Mouse (Mus musculus) layer of hippocampus, adult 18-20 months (tissue): Measurements from ENCODE around the gene Gm21095. TPM values are rescaled to one million over a fixed set of nuclear protein-coding genes. Genes with fewer than 3 reads are reported as not detected.
"Not testable (repeated sequence)": the region's sequence is repeated elsewhere in the genome, so short reads cannot be mapped to it uniquely, and the experiment has no call there.

Experiments
- DNase-seq, 2 experiments: peaks; one replicate each; pipeline ENCODE4 v3.0.0; 2022; ENCODE audit warnings: low spot score in 2 of 2
- long read RNA-seq: library from polyadenylated mRNA; stranded (forward); transcript quantifications from one replicate; pipeline ENCODE4 v2.0.0, GENCODE M21; 2021
- total RNA-seq, 2 experiments: library from RNA; stranded (reverse); gene quantifications; 2 replicates each; pipeline ENCODE4 v1.2.3; 2021

Gm21095 gene
- not detected for total RNA-seq
- long read RNA-seq: 0 reads

- not testable (repeated sequence) for DNase-seq
Measured at GRCm38 (mm10) chrY:84096979-84097378, at the start of gene Gm21095. Gene Gm21095, plus strand, starts transcription at chrY:84097279.
